Mouse (Mus musculus): Measurements from ENCODE around the gene Sh3d19.

DNA sequence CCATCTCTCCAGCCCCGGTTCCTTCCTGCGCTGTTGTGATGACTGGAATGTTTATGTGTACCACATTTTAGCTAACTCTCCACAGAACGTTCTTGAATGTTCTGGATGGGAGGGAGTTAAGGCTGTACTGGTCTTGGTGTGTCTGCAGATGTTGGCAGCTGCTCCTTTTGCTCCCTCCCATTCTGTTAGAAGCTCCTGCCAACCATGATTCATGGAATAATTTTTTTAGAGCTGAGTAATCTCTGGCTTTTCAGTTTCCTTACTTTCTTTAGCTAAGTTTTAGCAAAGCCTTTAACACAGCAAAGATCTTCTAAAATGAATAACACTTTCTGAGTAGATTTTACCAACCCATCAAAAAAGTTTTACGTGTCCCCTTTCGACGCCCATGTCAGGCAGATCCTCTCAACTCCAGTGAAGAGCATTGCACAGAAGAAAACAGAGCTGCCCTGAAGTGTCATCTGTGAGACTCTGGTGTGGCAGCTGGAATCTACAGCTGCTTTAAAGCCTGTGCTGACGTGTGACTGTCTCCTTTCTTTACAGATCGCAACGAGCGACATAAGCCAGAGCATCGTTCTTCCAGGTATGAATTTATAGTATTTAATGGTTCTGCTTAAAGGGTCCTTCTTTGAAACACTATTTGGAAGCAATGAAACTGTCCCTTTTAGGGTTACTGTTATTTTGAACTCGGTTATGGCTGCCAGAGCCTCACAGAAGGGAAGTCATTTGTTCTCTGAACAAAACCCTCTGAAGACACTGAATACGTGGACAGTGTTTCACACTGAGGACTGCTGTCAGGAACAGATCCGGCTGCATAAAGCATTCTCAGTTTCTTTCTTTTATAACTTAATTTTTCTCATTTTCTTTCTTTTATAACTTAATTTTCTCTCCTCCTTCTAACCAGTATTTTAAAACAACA lies 69.6 kb downstream of the Sh3d19 start:
- TF ChIP-seq TAL1 (conservative IDR thresholded peaks at IDR 0.05; ENCODE audit: low read depth, low read length) (no peak), CTCF (IDR thresholded peaks at IDR 0.05; ENCODE audit: low read depth, low read length) (no peak)

Data from G1E (cell line).